Mouse (Mus musculus) MEL (cell line): ENCODE data around the gene Mitf. TPM values are rescaled to one million over a fixed set of nuclear protein-coding genes. Genes with fewer than 3 reads are reported as not detected.
A peak's percentile ranks its signal among the peaks of the same experiment; 100 is the strongest.

ENCODE experiments used
- DNase-seq: peaks from one replicate; pipeline ENCODE4 v3.0.0; 2011; ENCODE audit warnings: low read depth, low spot score
- H3K27ac ChIP-seq: 2 replicates; pipeline ENCODE4 v1.5.1; 2012; ENCODE audit warnings: low read depth, mild to moderate bottlenecking, control low read depth, low read length, moderate library complexity; ENCODE audit not compliant: control insufficient read depth
- H3K27me3 ChIP-seq, 2 experiments: fragments of 150-350 bp in 1 of 2; sonication (generic) in 1 of 2; 2 replicates each; pipeline ENCODE4 v1.6.1; 2012; ENCODE audit warnings: low read length in 2 of 2, mild to moderate bottlenecking in 2 of 2, improper control_type of control experiment in 1 of 2, moderate library complexity in 1 of 2; ENCODE audit not compliant: insufficient read depth in 2 of 2, control insufficient read depth in 1 of 2
- H3K36me3 ChIP-seq, 2 experiments: 2 replicates each; pipeline ENCODE4 v1.6.1; 2012 to 2014; ENCODE audit warnings: low read length in 2 of 2, improper control_type of control experiment in 1 of 2, inconsistent platforms in 1 of 2, mild to moderate bottlenecking in 1 of 2; ENCODE audit not compliant: insufficient read depth in 2 of 2, control insufficient read depth in 1 of 2
- H3K4me1 ChIP-seq, 2 experiments: fragments of 150-350 bp in 1 of 2; sonication (generic) in 1 of 2; 2 replicates each; pipeline ENCODE4 v1.6.1; 2012; ENCODE audit warnings: low read length in 2 of 2, improper control_type of control experiment in 1 of 2, mild to moderate bottlenecking in 1 of 2; ENCODE audit not compliant: insufficient read depth in 2 of 2, control insufficient read depth in 1 of 2
- H3K4me3 ChIP-seq, 2 experiments: fragments of 150-350 bp in 1 of 2; sonication (generic) in 1 of 2; 2 replicates each; pipeline ENCODE4 v1.5.1; 2012; ENCODE audit warnings: low read depth in 2 of 2, low read length in 2 of 2, mild to moderate bottlenecking in 2 of 2, moderate library complexity in 2 of 2, control low read depth in 1 of 2, improper control_type of control experiment in 1 of 2; ENCODE audit not compliant: control insufficient read depth in 1 of 2, insufficient read depth in 1 of 2
- H3K79me2 ChIP-seq: 2 replicates; pipeline ENCODE4 v1.6.1; 2012; ENCODE audit warnings: mild to moderate bottlenecking, low read length, moderate library complexity; ENCODE audit not compliant: control insufficient read depth, poor library complexity, insufficient read depth
- H3K9ac ChIP-seq: 2 replicates; pipeline ENCODE4 v1.6.1; 2012; ENCODE audit warnings: low read depth, mild to moderate bottlenecking, control low read depth, low read length, moderate library complexity; ENCODE audit not compliant: control insufficient read depth, poor library complexity, severe bottlenecking
- H3K9me3 ChIP-seq: fragments of 150-350 bp; sonication (generic); replicated peaks from 2 replicates; pipeline ENCODE4 v1.6.1; 2012; ENCODE audit warnings: mild to moderate bottlenecking, low read length, improper control_type of control experiment, moderate library complexity; ENCODE audit not compliant: insufficient read depth
- BHLHE40 ChIP-seq: IDR thresholded peaks from 2 replicates; pipeline ENCODE4 v1.6.1; 2012; ENCODE audit warnings: low read depth, mild to moderate bottlenecking, inconsistent platforms, low read length, improper control_type of control experiment, borderline replicate concordance
- CHD1 ChIP-seq: IDR thresholded peaks from 2 replicates; pipeline ENCODE4 v1.6.1; 2012; ENCODE audit warnings: low read depth, mild to moderate bottlenecking, inconsistent platforms, low read length, improper control_type of control experiment
- CHD2 ChIP-seq: IDR thresholded peaks from 2 replicates; pipeline ENCODE4 v1.6.1; 2011; ENCODE audit warnings: low read length, improper control_type of control experiment
- CTCF ChIP-seq, 3 experiments: IDR thresholded peaks in 2 of 3; conservative IDR thresholded peaks in 1 of 3; 2 replicates each; pipeline ENCODE4 v1.5.1; 2011 to 2012; ENCODE audit warnings: low read length in 3 of 3, low read depth in 2 of 3, mild to moderate bottlenecking in 2 of 3, improper control_type of control experiment in 1 of 3, inconsistent platforms in 1 of 3, mixed read lengths in 1 of 3, moderate library complexity in 1 of 3; ENCODE audit not compliant: control insufficient read depth in 1 of 3, insufficient read depth in 1 of 3, poor library complexity in 1 of 3, severe bottlenecking in 1 of 3
- ELF1 ChIP-seq: IDR thresholded peaks from 2 replicates; pipeline ENCODE4 v1.6.1; 2014; ENCODE audit warnings: low read depth, mild to moderate bottlenecking, inconsistent platforms, low read length, improper control_type of control experiment, moderate library complexity
- EP300 ChIP-seq, 2 experiments: IDR thresholded peaks; 2 replicates each; pipeline ENCODE4 v1.6.1; 2011; ENCODE audit warnings: improper control_type of control experiment in 2 of 2, low read length in 2 of 2, low read depth in 1 of 2, mild to moderate bottlenecking in 1 of 2
- ETS1 ChIP-seq: IDR thresholded peaks from 2 replicates; pipeline ENCODE4 v1.6.1; 2012; ENCODE audit warnings: low read depth, mild to moderate bottlenecking, inconsistent platforms, low read length, improper control_type of control experiment, moderate library complexity
- GABPA ChIP-seq: IDR thresholded peaks from 2 replicates; pipeline ENCODE4 v1.6.1; 2012; ENCODE audit warnings: low read depth, mild to moderate bottlenecking, inconsistent platforms, low read length, improper control_type of control experiment, moderate library complexity
- GATA1 ChIP-seq: IDR thresholded peaks from 2 replicates; pipeline ENCODE4 v1.6.1; 2011; ENCODE audit warnings: low read depth, low read length, improper control_type of control experiment
- MAFK ChIP-seq: IDR thresholded peaks from 2 replicates; pipeline ENCODE4 v1.6.1; 2011; ENCODE audit warnings: low read depth, mild to moderate bottlenecking, low read length, improper control_type of control experiment, borderline replicate concordance
- MAX ChIP-seq: IDR thresholded peaks from 2 replicates; pipeline ENCODE4 v1.6.1; 2011; ENCODE audit warnings: low read length, improper control_type of control experiment
- MEF2A ChIP-seq: IDR thresholded peaks from 2 replicates; pipeline ENCODE4 v1.6.1; 2014; ENCODE audit warnings: low read depth, mild to moderate bottlenecking, inconsistent platforms, low read length, improper control_type of control experiment; ENCODE audit not compliant: poor library complexity, insufficient replicate concordance, severe bottlenecking; ENCODE audit errors: extremely low read depth
- MXI1 ChIP-seq: IDR thresholded peaks from 2 replicates; pipeline ENCODE4 v1.6.1; 2011; ENCODE audit warnings: mild to moderate bottlenecking, low read depth, low read length, improper control_type of control experiment
- MYB ChIP-seq: IDR thresholded peaks from 2 replicates; pipeline ENCODE4 v1.6.1; 2011; ENCODE audit warnings: mild to moderate bottlenecking, low read depth, low read length, improper control_type of control experiment
- MYC ChIP-seq: IDR thresholded peaks from 2 replicates; pipeline ENCODE4 v1.6.1; 2011; ENCODE audit warnings: low read depth, mild to moderate bottlenecking, low read length, improper control_type of control experiment, moderate library complexity
- NRF1 ChIP-seq: IDR thresholded peaks from 2 replicates; pipeline ENCODE4 v1.6.1; 2014; ENCODE audit warnings: low read depth, mild to moderate bottlenecking, inconsistent platforms, low read length, improper control_type of control experiment, moderate library complexity; ENCODE audit not compliant: poor library complexity, insufficient read depth, severe bottlenecking
- POLR2A ChIP-seq, 2 experiments: IDR thresholded peaks; 2 replicates each; pipeline ENCODE4 v1.6.1; 2011 to 2012; ENCODE audit warnings: low read length in 2 of 2, mild to moderate bottlenecking in 2 of 2, control low read depth in 1 of 2, improper control_type of control experiment in 1 of 2, low read depth in 1 of 2, moderate library complexity in 1 of 2; ENCODE audit not compliant: control insufficient read depth in 1 of 2, insufficient read depth in 1 of 2, poor library complexity in 1 of 2
- POLR2AphosphoS2 ChIP-seq: IDR thresholded peaks from 2 replicates; pipeline ENCODE4 v1.6.1; 2011; ENCODE audit warnings: low read length, improper control_type of control experiment
- POLR2AphosphoS5 ChIP-seq: IDR thresholded peaks from 2 replicates; pipeline ENCODE4 v1.6.1; 2012; ENCODE audit warnings: low read depth, borderline replicate concordance, mild to moderate bottlenecking, inconsistent platforms, low read length, moderate library complexity, mixed read lengths
- RAD21 ChIP-seq: IDR thresholded peaks from 2 replicates; pipeline ENCODE4 v1.6.1; 2011; ENCODE audit warnings: mild to moderate bottlenecking, low read depth, low read length, improper control_type of control experiment
- SIN3A ChIP-seq: IDR thresholded peaks from 2 replicates; pipeline ENCODE4 v1.6.1; 2012; ENCODE audit warnings: low read length, improper control_type of control experiment, inconsistent platforms
- SMC3 ChIP-seq: IDR thresholded peaks from 2 replicates; pipeline ENCODE4 v1.6.1; 2011; ENCODE audit warnings: low read depth, low read length, improper control_type of control experiment
- TAL1 ChIP-seq: IDR thresholded peaks from 2 replicates; pipeline ENCODE4 v1.6.1; 2012; ENCODE audit warnings: mild to moderate bottlenecking, inconsistent platforms, low read length, moderate library complexity, mixed read lengths
- UBTF ChIP-seq: IDR thresholded peaks from 2 replicates; pipeline ENCODE4 v1.6.1; 2012; ENCODE audit warnings: low read depth, mild to moderate bottlenecking, inconsistent platforms, low read length, improper control_type of control experiment, moderate library complexity, borderline replicate concordance; ENCODE audit not compliant: insufficient read depth
- USF1 ChIP-seq: IDR thresholded peaks from 2 replicates; pipeline ENCODE4 v1.6.1; 2014; ENCODE audit warnings: low read depth, mild to moderate bottlenecking, inconsistent platforms, low read length, improper control_type of control experiment, moderate library complexity
- USF2 ChIP-seq, 2 experiments: IDR thresholded peaks; 2 replicates each; pipeline ENCODE4 v1.6.1; 2011 to 2012; ENCODE audit warnings: improper control_type of control experiment in 2 of 2, low read length in 2 of 2, borderline replicate concordance in 1 of 2, inconsistent platforms in 1 of 2, low read depth in 1 of 2, mild to moderate bottlenecking in 1 of 2; ENCODE audit not compliant: insufficient read depth in 1 of 2
- ZKSCAN1 ChIP-seq: IDR thresholded peaks from 2 replicates; pipeline ENCODE4 v1.6.1; 2012; ENCODE audit warnings: low read depth, mild to moderate bottlenecking, inconsistent platforms, low read length, improper control_type of control experiment, moderate library complexity
- polyA plus RNA-seq, 2 experiments: library from polyadenylated mRNA; stranded (reverse) in 1 of 2; unstranded in 1 of 2; fragments of >175 nt in 1 of 2; fragments of >200 nt in 1 of 2; gene quantifications; 2 replicates each; pipeline versions ENCODE4 v1.2.1 to v1.2.4; 2012; ENCODE audit warnings: low replicate concordance in 2 of 2, low read depth in 1 of 2; ENCODE audit not compliant: insufficient read length in 2 of 2, insufficient read depth in 1 of 2, missing spikeins in 1 of 2
- total RNA-seq: library from RNA; depleted of rRNA; stranded (reverse); fragments of 300-350 nt; gene quantifications from 2 replicates; pipeline ENCODE4 v1.2.3, GENCODE M21; 2012

Gene Mitf
- total and polyA plus RNA-seq, 3 experiments = 1.8 to 2.1 TPM; not detected in 1

- TF ChIP-seq SMC3 (no peak), POLR2AphosphoS2 (no peak; the same call in 1 of the 2 replicates), POLR2A (IDR thresholded peaks at IDR 0.05; ENCODE audit: control insufficient read depth in 1 of 2, insufficient read depth in 1 of 2, low read depth in 1 of 2, low read length in 2 of 2, poor library complexity in 1 of 2) (peak; percentile 33 to 54; a peak in 3 of 4 replicates), MEF2A (no peak), CTCF (IDR thresholded peaks at IDR 0.05 in 2 of 3, conservative IDR thresholded peaks at IDR 0.05 in 1 of 3; ENCODE audit: control insufficient read depth in 1 of 3, insufficient read depth in 1 of 3, low read depth in 2 of 3, low read length in 3 of 3, poor library complexity in 1 of 3, severe bottlenecking in 1 of 3) (no peak)
- TF ChIP-seq, all 39 proteins: peak for 14
Measured at GRCm38 (mm10) chr6:97806781-97807743, at the start of gene Mitf (continued).

GRCm38 (mm10) chr6:97757361-97757760 lies 49.5 kb upstream of the Mitf start:
- Histone ChIP-seq H3K27me3 (peaks cover 1 to 6% of the 10 kb centered on the region in 2 experiments; a peak in 3 of 4 replicates), H3K4me3 (no peak overlapping the region), H3K4me1 (no peaks in the 10 kb centered on the region), H3K79me2 (no peaks in the 10 kb centered on the region), H3K36me3 (no peaks in the 10 kb centered on the region), H3K9me3 (no peaks in the 10 kb centered on the region), H3K27ac (no peak overlapping the region), H3K9ac (no peak overlapping the region)
- TF ChIP-seq ETS1 (no peak), USF1 (no peak), MYB (no peak), BHLHE40 (no peak), GATA1 (no peak), CHD2 (no peak), USF2 (IDR thresholded peaks at IDR 0.05; ENCODE audit: borderline replicate concordance in 1 of 2, insufficient read depth in 1 of 2, low read depth in 1 of 2, low read length in 2 of 2) (no peak), POLR2AphosphoS5 (no peak), MAFK (no peak), GABPA (no peak), MXI1 (no peak), CHD1 (no peak)
- DNase-seq = no peak

- no peak for TF ChIP-seq ZKSCAN1
- no peak for TF ChIP-seq MAX
- TF ChIP-seq NRF1 = no peak
- no peak for TF ChIP-seq UBTF
- no peak for TF ChIP-seq BHLHE40
- no peak for TF ChIP-seq ELF1
- TF ChIP-seq SIN3A = no peak
- TF ChIP-seq USF1 = no peak
- TF ChIP-seq TAL1 = no peak
- TF ChIP-seq EP300 (IDR thresholded peaks at IDR 0.05; ENCODE audit: low read depth in 1 of 2, low read length in 2 of 2) = no peak
- no peak for TF ChIP-seq ETS1
- no peak for TF ChIP-seq MEF2A
- TF ChIP-seq CHD1 = no peak
- TF ChIP-seq SMC3 = no peak
- no peak for TF ChIP-seq CHD2
- TF ChIP-seq MYC = no peak
- no peak for TF ChIP-seq RAD21
- TF ChIP-seq, all 39 proteins: peak for 0
- no peaks in the 10 kb centered on the region for H3K4me1 ChIP-seq
- H3K4me3 ChIP-seq = no peak overlapping the region
- no peak overlapping the region for H3K27ac ChIP-seq
- no peaks in the 10 kb centered on the region for H3K36me3 ChIP-seq
- no peak overlapping the region for H3K9ac ChIP-seq
- no peaks in the 10 kb centered on the region for H3K79me2 ChIP-seq
- peaks cover 1 to 9% of the 10 kb centered on the region in 2 experiments; a peak in 3 of 4 replicates for H3K27me3 ChIP-seq
- H3K9me3 ChIP-seq = no peaks in the 10 kb centered on the region
- DNase-seq = no peak
Measured at GRCm38 (mm10) chr6:97758884-97759283, 48.0 kb upstream of the Mitf start.
